Comparison of ENCODE assay signal across 27 mouse cellular contexts in genomic region chr13:109121867-109122266, GRCm38 (mm10).
"Had no signal": no experiment of that assay in that cellular context is flagged by ENCODE, and none has a peak within 500 bp of the region (broad histone marks: within the 10 kb centered on the region; RNA-seq: fewer than 3 reads in every experiment).

No protein-coding gene starts in this region.

- H3K27me3 ChIP-seq: forebrain, embryonic 15.5 days had no signal

- ATAC-seq: forebrain, embryonic 13.5 days; forebrain, embryonic 15.5 days; forebrain, embryonic 16.5 days; forebrain, postnatal 0 days had no signal

- H3K36me3 ChIP-seq: embryonic facial prominence, embryonic 10.5 days; embryonic facial prominence, embryonic 12.5 days; embryonic facial prominence, embryonic 13.5 days; embryonic facial prominence, embryonic 15.5 days; forebrain, embryonic 12.5 days; forebrain, embryonic 15.5 days; heart, embryonic 10.5 days had no signal

- H3K9ac ChIP-seq: embryonic facial prominence, embryonic 12.5 days; embryonic facial prominence, embryonic 13.5 days; embryonic facial prominence, embryonic 15.5 days; forebrain, embryonic 12.5 days; forebrain, embryonic 13.5 days; forebrain, embryonic 15.5 days; forebrain, postnatal 0 days had no signal

- H3K4me3 ChIP-seq: embryonic facial prominence, embryonic 10.5 days; embryonic facial prominence, embryonic 12.5 days; embryonic facial prominence, embryonic 13.5 days; embryonic facial prominence, embryonic 15.5 days; erythroblast, embryonic 14.5 days; forebrain, embryonic 12.5 days; forebrain, embryonic 13.5 days; forebrain, embryonic 15.5 days; gastrocnemius, adult 2 months; heart, adult 2 months; heart, embryonic 10.5 days had no signal

- H3K4me2 ChIP-seq: embryonic facial prominence, embryonic 12.5 days; embryonic facial prominence, embryonic 13.5 days; embryonic facial prominence, embryonic 15.5 days; forebrain, embryonic 12.5 days; forebrain, embryonic 13.5 days; forebrain, embryonic 15.5 days; heart, embryonic 11.5 days had no signal

- H3K27ac ChIP-seq: embryonic facial prominence, embryonic 10.5 days; embryonic facial prominence, embryonic 12.5 days; embryonic facial prominence, embryonic 13.5 days; embryonic facial prominence, embryonic 15.5 days; forebrain, embryonic 12.5 days; forebrain, embryonic 13.5 days; forebrain, embryonic 15.5 days; gastrocnemius, adult 2 months; heart, adult 2 months; heart, embryonic 10.5 days had no signal

- H3K9me3 ChIP-seq: embryonic facial prominence, embryonic 10.5 days; embryonic facial prominence, embryonic 12.5 days; embryonic facial prominence, embryonic 13.5 days; embryonic facial prominence, embryonic 15.5 days; forebrain, embryonic 12.5 days; forebrain, embryonic 13.5 days; forebrain, embryonic 15.5 days; heart, embryonic 10.5 days had no signal

- DNase-seq: cerebellum, adult 9-10 months; cerebellum, adult 9-11 months; cerebellum, postnatal 10 days; cerebellum, postnatal 14 days; cerebellum, postnatal 25 days; cerebellum, postnatal 36 days; embryo, embryonic 11 days; forebrain, postnatal 0 days; gastrocnemius, adult 2 months; gastrocnemius, postnatal 10 days; gastrocnemius, postnatal 14 days; gastrocnemius, postnatal 25 days; gastrocnemius, postnatal 36 days; heart, adult 11 months; heart, adult 18-20 months; heart, adult 2 months had no signal
